Mouse (Mus musculus) myocyte (in vitro differentiated cells): Measurements from ENCODE around the gene Pfdn6.

ENCODE experiments used
- E2F4 ChIP-seq: IDR thresholded peaks from one replicate; pipeline ENCODE4 v1.6.1; 2011; ENCODE audit warnings: mild to moderate bottlenecking, control low read depth, moderate library complexity; ENCODE audit not compliant: insufficient read depth
- MAX ChIP-seq: IDR thresholded peaks from one replicate; pipeline ENCODE4 v1.6.1; 2011; ENCODE audit warnings: low read depth, mild to moderate bottlenecking, control low read depth
- MYOD1 ChIP-seq, 3 experiments: IDR thresholded peaks; one replicate each; pipeline ENCODE4 v1.6.1; 2011; ENCODE audit warnings: control low read depth in 2 of 3, low read depth in 2 of 3, mild to moderate bottlenecking in 2 of 3, moderate library complexity in 1 of 3; ENCODE audit not compliant: insufficient read length in 2 of 3, control insufficient read depth in 1 of 3
- POLR2A ChIP-seq: IDR thresholded peaks from one replicate; pipeline ENCODE4 v1.6.1; 2011; ENCODE audit warnings: low read depth, mild to moderate bottlenecking, control low read depth, moderate library complexity; ENCODE audit not compliant: insufficient read length
- POLR2AphosphoS2 ChIP-seq: IDR thresholded peaks from one replicate; pipeline ENCODE4 v1.6.1; 2011; ENCODE audit warnings: low read depth, control low read depth; ENCODE audit not compliant: insufficient read length

DNA sequence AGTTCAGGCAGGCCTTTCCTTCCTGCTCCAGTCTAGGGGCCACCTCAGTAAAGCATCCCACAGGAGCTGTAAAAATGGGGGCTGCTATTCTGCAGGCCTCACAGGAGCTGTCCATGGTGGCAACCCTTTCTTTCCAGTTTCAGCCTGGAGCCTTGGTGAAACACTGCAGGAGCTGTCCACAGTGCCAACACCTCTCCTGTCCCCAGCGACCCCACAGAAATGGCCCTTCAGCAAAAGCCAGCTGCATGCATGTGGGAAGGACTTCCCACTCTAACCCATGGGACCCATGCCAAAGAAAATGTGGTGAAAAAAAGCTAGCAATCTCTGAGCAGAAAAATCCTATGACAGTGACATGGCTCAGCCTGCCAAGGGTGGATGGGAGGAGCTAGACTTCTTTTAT lies 32.5 kb upstream of the Pfdn6 start:
- no peak for TF ChIP-seq E2F4
- TF ChIP-seq POLR2A = no peak
- TF ChIP-seq MAX = no peak
- no peak for TF ChIP-seq POLR2AphosphoS2
- TF ChIP-seq MYOD1 (IDR thresholded peaks at IDR 0.05; ENCODE audit: control insufficient read depth in 1 of 3, insufficient read length in 2 of 3, low read depth in 2 of 3) = no peak
